Mouse (Mus musculus) layer of hippocampus, postnatal 36 days (tissue): Measurements from ENCODE around the gene Usp25. TPM values are rescaled to one million over a fixed set of nuclear protein-coding genes. Genes with fewer than 3 reads are reported as not detected.

ENCODE experiments used
- DNase-seq, 2 experiments: peaks; one replicate each; pipeline ENCODE4 v3.0.0; 2022
- total RNA-seq, 2 experiments: library from RNA; stranded (reverse); gene quantifications; 2 replicates each; pipeline ENCODE4 v1.2.3; 2021

Gene Usp25
- total RNA-seq, 2 experiments from 2014 or later: 31.8 to 34.6 TPM

- no peak for DNase-seq
Observed at GRCm38 (mm10) chr16:77034751-77035150, 21.2 kb downstream of the Usp25 start.

GRCm38 (mm10) chr16:77041573-77041972 lies 28.1 kb downstream of the Usp25 start:
- no peak for DNase-seq

GRCm38 (mm10) chr16:77043499-77043898 lies 30.0 kb downstream of the Usp25 start:
- no peak for DNase-seq

- DNase-seq: no peak
Observed at GRCm38 (mm10) chr16:77054184-77054583, 40.7 kb downstream of the Usp25 start.

- DNase-seq: no peak
Observed at GRCm38 (mm10) chr16:77055519-77056159, 42.1 kb downstream of the Usp25 start.

- no peak for DNase-seq
Observed at GRCm38 (mm10) chr16:77056160-77056520, 42.6 kb downstream of the Usp25 start.

- DNase-seq: no peak
Observed at GRCm38 (mm10) chr16:77058567-77058966, 45.1 kb downstream of the Usp25 start.

GRCm38 (mm10) chr16:77060166-77060565 lies 46.7 kb downstream of the Usp25 start:
- DNase-seq: no peak

- no peak for DNase-seq
Observed at GRCm38 (mm10) chr16:77063916-77064315, 50.4 kb downstream of the Usp25 start.

- DNase-seq: peak; percentile 24 to 49
Observed at GRCm38 (mm10) chr16:77076954-77077735, 63.6 kb downstream of the Usp25 start.

- no peak for DNase-seq
Observed at GRCm38 (mm10) chr16:77077736-77078005, 64.2 kb downstream of the Usp25 start.

- DNase-seq: no peak
Observed at GRCm38 (mm10) chr16:77084071-77084470, 70.6 kb downstream of the Usp25 start.

- no peak for DNase-seq
Observed at GRCm38 (mm10) chr16:77089806-77090205, 76.3 kb downstream of the Usp25 start.

- no peak for DNase-seq
Observed at GRCm38 (mm10) chr16:77093526-77093925, 80.0 kb downstream of the Usp25 start.

GRCm38 (mm10) chr16:77095017-77095551 lies 81.6 kb downstream of the Usp25 start:
- no peak for DNase-seq

GRCm38 (mm10) chr16:77099018-77099869 lies 85.7 kb downstream of the Usp25 start:
- DNase-seq: peak; percentile 75 to 83

GRCm38 (mm10) chr16:77103637-77104264 lies 90.2 kb downstream of the Usp25 start:
- DNase-seq: no peak

GRCm38 (mm10) chr16:77111268-77111667 lies 97.8 kb downstream of the Usp25 start:
- no peak for DNase-seq

- no peak for DNase-seq
Observed at GRCm38 (mm10) chr16:77125908-77126307, 112.4 kb downstream of the Usp25 start.

- no peak for DNase-seq
Observed at GRCm38 (mm10) chr16:77128683-77129082, 115.2 kb downstream of the Usp25 start.

GRCm38 (mm10) chr16:77133055-77133454 lies 119.5 kb downstream of the Usp25 start:
- DNase-seq: no peak

- DNase-seq: no peak
Observed at GRCm38 (mm10) chr16:77140651-77141050, 127.1 kb downstream of the Usp25 start.

- DNase-seq: no peak
Observed at GRCm38 (mm10) chr16:77146801-77147200, 133.3 kb downstream of the Usp25 start.
